Mouse (Mus musculus) small intestine, adult 2 months (tissue): ENCODE measurements around the gene Olfr544.

Experiments
- CTCF ChIP-seq: fragments of 200-500 bp; IDR thresholded peaks from 2 replicates; pipeline ENCODE4 v1.5.1; 2012; ENCODE audit warnings: low read depth, mild to moderate bottlenecking, control low read depth, inconsistent platforms, low read length, moderate library complexity, mixed read lengths; ENCODE audit not compliant: insufficient replicate concordance, insufficient read length; ENCODE audit errors: extremely low read depth
- POLR2A ChIP-seq: fragments of 200-500 bp; IDR thresholded peaks from 2 replicates; pipeline ENCODE4 v1.6.1; 2012; ENCODE audit warnings: low read depth, mild to moderate bottlenecking, control low read depth, inconsistent platforms, low read length, moderate library complexity

DNA sequence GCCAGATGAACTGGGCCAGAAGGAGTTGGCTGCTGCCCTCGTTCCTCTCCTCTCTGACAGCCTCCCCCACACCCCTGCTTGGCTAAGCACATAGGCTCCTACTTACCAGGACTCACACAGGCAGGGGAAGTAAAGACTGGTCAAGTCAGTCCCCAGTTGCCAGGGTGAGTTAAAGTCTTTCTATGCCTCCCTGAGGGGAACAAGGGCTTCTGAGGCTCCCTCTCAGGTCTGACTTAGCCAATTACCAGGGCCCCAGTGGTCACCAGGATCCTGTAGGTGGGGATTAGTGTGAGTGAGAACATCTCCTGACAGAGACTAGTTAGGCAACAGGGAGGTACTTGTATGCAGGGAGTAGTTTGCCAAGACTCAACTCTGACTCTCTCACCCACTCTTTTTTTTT is at the start of gene Olfr544:
- TF ChIP-seq CTCF (no peak), POLR2A (no peak)
